In the genomic region with DNA sequence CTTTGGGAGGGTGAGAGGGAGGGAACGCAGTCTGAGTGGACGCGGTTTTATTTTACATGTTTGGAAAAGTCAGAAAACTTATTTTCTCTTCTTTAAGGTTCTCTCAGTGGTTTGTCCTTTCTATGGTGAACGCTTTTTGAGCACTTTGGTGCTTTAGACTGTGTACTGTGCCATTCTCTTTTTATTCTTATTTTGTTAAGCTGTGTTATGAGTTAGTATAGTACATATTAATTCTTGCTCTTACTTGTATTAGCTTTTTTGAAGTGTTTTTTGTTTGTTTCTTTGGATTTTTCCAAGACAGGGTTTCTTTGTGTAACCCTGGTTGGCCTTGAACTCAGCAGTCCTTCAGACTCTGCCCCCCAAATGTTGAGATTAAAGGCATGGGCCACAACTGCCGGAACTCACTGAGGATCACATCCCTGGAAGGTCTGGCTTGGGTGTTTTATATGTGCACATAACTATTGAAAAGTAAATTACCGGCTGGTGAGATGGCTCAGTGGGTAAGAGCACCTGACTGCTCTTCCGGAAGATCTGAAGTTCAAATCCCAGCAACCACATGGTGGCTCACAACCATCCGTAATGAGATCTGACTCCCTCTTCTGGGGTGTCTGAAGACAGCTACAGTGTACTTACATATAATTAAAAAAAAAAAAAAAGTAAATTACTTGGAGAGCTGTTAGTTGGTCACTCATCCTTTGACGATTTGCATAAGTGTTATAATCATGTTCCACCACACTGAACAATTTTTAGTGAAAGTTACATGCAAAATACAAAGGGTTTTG, we compare ENCODE assay signal across 8 mouse cellular contexts. TPM values are rescaled to one million over a fixed set of nuclear protein-coding genes. Genes with fewer than 3 reads are reported as not detected.
DNase-seq lines count a peak whose midpoint lies in the region; ATAC-seq lines count a peak whose summit lies in the region.

No protein-coding gene starts in this region.

- H3K9me3 ChIP-seq in heart, embryonic 11.5 days (replicated peaks; ENCODE audit: control insufficient read depth, low read length): no peaks in the 10 kb centered on the region

- H3K9ac ChIP-seq in heart, embryonic 11.5 days (ENCODE audit: low read depth, low read length): no peak overlapping the region

- peaks cover 2% of the 10 kb centered on the region; the same call in 1 of the 2 replicates for H3K27me3 ChIP-seq in heart, embryonic 11.5 days (ENCODE audit: control insufficient read depth, insufficient read depth, low read length)

- peak; percentile 70 for DNase-seq in CD4-positive, CD25-positive, alpha-beta regulatory T cell, adult 2 months (ENCODE audit: low read depth, low spot score)
- peak; percentile 96 for DNase-seq in 416B (ENCODE audit: low read depth)
- peak; percentile 67 for DNase-seq in embryo, embryonic 10 days (ENCODE audit: low spot score)
- peak; percentile 42 for DNase-seq in kidney, postnatal 10 days
- DNase-seq in lung, postnatal 25 days (ENCODE audit: low spot score): peak; percentile 60
- peak; percentile 16 for DNase-seq in right cerebral cortex, postnatal 25 days

- H3K36me3 ChIP-seq in heart, embryonic 11.5 days (ENCODE audit: control insufficient read depth, insufficient read depth, low read length): no peaks in the 10 kb centered on the region

- H3K4me1 ChIP-seq in heart, embryonic 11.5 days (ENCODE audit: control insufficient read depth, insufficient read depth, low read length): peaks cover 2% of the 10 kb centered on the region

- no peak overlapping the region for H3K4me3 ChIP-seq in heart, embryonic 11.5 days (ENCODE audit: low read depth, low read length)

- no peak overlapping the region for H3K27ac ChIP-seq in heart, embryonic 11.5 days (ENCODE audit: low read depth, low read length)

- no peak for ATAC-seq in CD4-positive, CD25-positive, alpha-beta regulatory T cell, adult 4 months
- peak; percentile 81; the same call in 1 of the 2 replicates for ATAC-seq in heart, embryonic 11.5 days (replicated peaks; ENCODE audit: insufficient number of reproducible peaks, low FRiP score, low TSS enrichment)

- no peak overlapping the region for H3K4me2 ChIP-seq in heart, embryonic 11.5 days

- 8% methylated on average over 9 of the region's 9 CpGs for WGBS in heart, embryonic 11.5 days (ENCODE audit: insufficient replicate concordance)

RNA-seq across cellular contexts. Expression of a gene that starts 57.8 kb away (rescaled TPM):
- polyA plus RNA-seq in CD4-positive, CD25-positive, alpha-beta regulatory T cell, adult 4 months (2017; shearing (Covaris generic)): 1 to 10 TPM in 1 of 2 experiments, under 1 TPM in 1; 0.28 to 1.1 TPM
- 0.30 and 0.96 TPM in 2 replicates for polyA plus RNA-seq in heart, embryonic 11.5 days (2014; fragmentation: Nextera tagmentation; extraction: Ambion mirVana)

RNA-seq across cellular contexts. Expression of a gene that starts 57.9 kb away (rescaled TPM):
- 1 to 10 TPM; 1.2 to 1.7 TPM for polyA plus RNA-seq in CD4-positive, CD25-positive, alpha-beta regulatory T cell, adult 4 months (2017; shearing (Covaris generic))
- polyA plus RNA-seq in heart, embryonic 11.5 days (2014; fragmentation: Nextera tagmentation; extraction: Ambion mirVana): 11.6 and 11.9 TPM in 2 replicates

Comparison
In these comparisons a context has a peak if more than half of its experiments do, and no peak if none do; other contexts are left out.
1. DNase-seq: peak in every context shown above with its lines; median percentile 96 in 416B; 70 in CD4-positive, CD25-positive, alpha-beta regulatory T cell, adult 2 months; 67 in embryo, embryonic 10 days; 60 in lung, postnatal 25 days; 42 in kidney, postnatal 10 days; 16 in right cerebral cortex, postnatal 25 days.